Mouse (Mus musculus) small intestine, adult 2 months (tissue): ENCODE data around the gene Ctu1.

Experiments
- CTCF ChIP-seq: fragments of 200-500 bp; IDR thresholded peaks from 2 replicates; pipeline ENCODE4 v1.5.1; 2012; ENCODE audit warnings: low read depth, mild to moderate bottlenecking, control low read depth, inconsistent platforms, low read length, moderate library complexity, mixed read lengths; ENCODE audit not compliant: insufficient replicate concordance, insufficient read length; ENCODE audit errors: extremely low read depth
- POLR2A ChIP-seq: fragments of 200-500 bp; IDR thresholded peaks from 2 replicates; pipeline ENCODE4 v1.6.1; 2012; ENCODE audit warnings: low read depth, mild to moderate bottlenecking, control low read depth, inconsistent platforms, low read length, moderate library complexity

DNA sequence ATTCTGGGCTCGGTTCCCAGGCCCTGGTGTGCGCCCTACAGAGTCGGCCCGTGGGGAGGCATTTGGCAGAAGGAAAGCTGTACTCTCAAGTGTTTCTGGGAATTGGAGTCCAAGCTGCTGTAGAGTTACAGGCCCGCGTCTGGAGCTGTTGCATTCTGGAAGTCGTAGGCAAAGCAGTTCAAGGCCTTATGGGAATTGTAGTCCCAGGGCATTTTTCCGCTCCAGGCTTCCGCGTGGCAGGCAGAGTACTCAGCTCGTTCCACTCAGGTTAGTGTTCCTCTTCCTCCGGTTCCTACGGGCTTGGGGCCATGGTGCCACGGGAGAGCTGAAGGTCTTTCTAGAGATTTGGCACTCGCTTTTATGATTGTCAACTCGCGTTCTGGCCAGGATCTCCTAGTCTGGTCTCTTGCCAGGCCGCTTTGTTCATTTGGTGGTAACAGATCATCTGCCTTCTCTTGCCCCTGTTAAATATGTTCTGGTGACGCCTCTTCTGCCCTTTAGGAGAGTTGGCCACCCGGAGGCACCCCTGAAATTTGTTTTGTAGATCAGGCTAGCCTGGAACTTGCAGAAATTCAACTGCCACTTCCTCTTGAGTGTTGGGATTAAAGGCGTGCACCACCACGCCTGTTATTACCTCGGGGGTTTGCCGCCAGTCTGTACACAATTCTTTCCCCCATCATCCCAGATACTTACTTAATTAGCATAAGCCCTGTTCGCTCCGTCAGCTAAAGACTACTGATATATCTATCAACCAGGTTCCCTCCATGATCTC is at the start of gene Ctu1:
- TF ChIP-seq CTCF (no peak), POLR2A (peak; percentile 24; the same call in 1 of the 2 replicates)
